Mouse (Mus musculus): ENCODE results near the gene Lrp1.

- TF ChIP-seq CTCF (conservative IDR thresholded peaks at IDR 0.05; ENCODE audit: low read length) (no peak), NANOG (IDR thresholded peaks at IDR 0.05; ENCODE audit: borderline replicate concordance, low read length) (no peak)
These were observed 96.2 kb downstream of the Lrp1 start for GRCm38 (mm10) chr10:127524646-127525255.

Data from E14TG2a.4 (cell line).